Mouse (Mus musculus) limb, embryonic 14.5 days (tissue): ENCODE data around the gene Cd200r2. TPM values are rescaled to one million over a fixed set of nuclear protein-coding genes. Genes with fewer than 3 reads are reported as not detected.

Experiments used
- ATAC-seq: fragments of 200-750 bp; cut with Nextera tagmentation; 2 replicates; pipeline ENCODE4 v1.8.0; 2017; ENCODE audit warnings: low read depth, moderate number of reproducible peaks, moderate TSS enrichment; ENCODE audit not compliant: low FRiP score
- DNase-seq: peaks from one replicate; pipeline ENCODE4 v3.0.0-alpha.2; 2015; ENCODE audit warnings: low spot score
- H3K27ac ChIP-seq: fragments of 300-500 bp; sonication (generic); replicated peaks from 2 replicates; pipeline ENCODE4 v1.5.1; 2014; ENCODE audit warnings: low read depth, mild to moderate bottlenecking, low read length, moderate library complexity, mixed read lengths
- H3K27me3 ChIP-seq: fragments of 300-500 bp; sonication (generic); 2 replicates; pipeline ENCODE4 v1.6.1; 2014; ENCODE audit warnings: low read length, mixed read lengths; ENCODE audit not compliant: control insufficient read depth, insufficient read depth
- H3K36me3 ChIP-seq: fragments of 300-500 bp; sonication (generic); 2 replicates; pipeline ENCODE4 v1.6.1; 2014; ENCODE audit warnings: mild to moderate bottlenecking, low read length, moderate library complexity, mixed read lengths; ENCODE audit not compliant: control insufficient read depth, insufficient read depth
- H3K4me1 ChIP-seq: fragments of 300-500 bp; sonication (generic); 2 replicates; pipeline ENCODE4 v1.6.1; 2014; ENCODE audit warnings: antibody characterized with exemption, low read length, mixed read lengths; ENCODE audit not compliant: control insufficient read depth, insufficient read depth
- H3K4me2 ChIP-seq: fragments of 300-500 bp; sonication (generic); replicated peaks from 2 replicates; pipeline ENCODE4 v1.6.1; 2014; ENCODE audit warnings: low read depth, mild to moderate bottlenecking, low read length, moderate library complexity; ENCODE audit not compliant: severe bottlenecking
- H3K4me3 ChIP-seq: fragments of 300-500 bp; sonication (generic); replicated peaks from 2 replicates; pipeline ENCODE4 v1.5.1; 2014; ENCODE audit warnings: low read length
- H3K9ac ChIP-seq: fragments of 300-500 bp; sonication (generic); 2 replicates; pipeline ENCODE4 v1.6.1; 2014; ENCODE audit warnings: mild to moderate bottlenecking, low read depth, low read length, moderate library complexity; ENCODE audit not compliant: severe bottlenecking
- H3K9me3 ChIP-seq: fragments of 300-500 bp; sonication (generic); 2 replicates; pipeline ENCODE4 v1.6.1; 2016; ENCODE audit warnings: low read length; ENCODE audit not compliant: control insufficient read depth
- POLR2A ChIP-seq: fragments of 200-500 bp; IDR thresholded peaks from 2 replicates; pipeline ENCODE4 v1.8.0; 2012; ENCODE audit warnings: inconsistent platforms, mild to moderate bottlenecking, moderate library complexity, borderline replicate concordance; ENCODE audit not compliant: insufficient read depth, insufficient read length; ENCODE audit errors: extremely low read depth
- WGBS: fragments of 180-500 bp; shearing (Covaris S2); extraction: QIAGEN DNeasy Blood & Tissue Kit; methylation state at CpG from one replicate; pipeline ENCODE4 v1.1.7; 2014; 5-methylcytosine and 5-hydroxymethylcytosine counted together
- polyA plus RNA-seq, 2 experiments: library from polyadenylated mRNA; depleted of rRNA in 1 of 2; stranded (reverse) in 1 of 2; unstranded in 1 of 2; fragments of >200 nt; fragmentation: Nextera tagmentation in 1 of 2; extraction: Ambion mirVana in 1 of 2; gene quantifications; 2 replicates each; pipeline versions ENCODE4 v1.2.1 to v1.2.3; 2012 to 2014

Gene Cd200r2
- polyA plus RNA-seq, 2 experiments, result 0.03 TPM; not detected in 1

DNA sequence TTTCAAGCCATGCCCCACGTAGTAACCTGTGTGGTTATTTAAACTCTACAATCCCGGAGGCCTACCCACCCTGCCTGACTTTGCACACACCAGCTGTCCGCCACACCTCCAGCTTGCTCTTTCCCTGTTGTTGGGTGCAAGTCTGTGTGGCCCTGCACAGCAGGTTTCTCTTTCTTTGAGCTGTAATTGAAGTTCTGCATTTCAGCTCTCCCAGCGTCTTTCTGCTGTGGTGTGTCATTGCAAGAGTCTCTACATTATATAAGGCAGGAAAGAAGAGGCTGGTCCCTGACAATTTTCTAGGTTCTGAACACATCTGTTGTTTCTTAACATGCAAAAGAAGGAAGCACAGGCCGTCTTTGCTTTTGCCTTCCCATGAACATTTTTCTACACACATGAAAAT is 9.7 kb downstream of the Cd200r2 start:
- no peaks in the 10 kb centered on the region for H3K9me3 ChIP-seq
- no peak for TF ChIP-seq POLR2A
- H3K27ac ChIP-seq, result no peak overlapping the region
- H3K36me3 ChIP-seq, result no peaks in the 10 kb centered on the region
- H3K9ac ChIP-seq, result no peak overlapping the region
- DNase-seq (no peak), ATAC-seq (no peak)
- 63% methylated on average over 5 of the region's 5 CpGs for WGBS
- H3K4me3 ChIP-seq, result no peak overlapping the region
- no peaks in the 10 kb centered on the region for H3K4me1 ChIP-seq
- H3K4me2 ChIP-seq, result no peak overlapping the region
- no peaks in the 10 kb centered on the region for H3K27me3 ChIP-seq

DNA sequence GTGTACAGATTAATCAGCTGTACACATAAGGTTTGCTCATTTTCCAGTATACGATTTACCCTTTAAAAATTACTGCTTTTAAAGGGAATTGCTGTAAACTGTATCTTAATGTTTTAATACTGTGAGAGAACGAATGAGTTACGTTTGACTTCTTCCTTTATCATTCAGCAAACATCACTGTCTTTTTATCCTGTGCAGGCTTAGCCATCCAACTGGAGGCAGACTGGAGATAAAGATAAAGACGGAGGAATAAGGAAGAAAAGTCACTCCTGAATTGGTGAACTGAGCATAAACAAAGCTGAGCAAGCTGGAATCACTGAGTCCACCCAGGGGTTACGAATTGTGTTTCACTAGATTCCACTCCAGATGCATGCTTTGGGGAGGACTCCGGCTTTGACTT is 10.7 kb downstream of the Cd200r2 start:
- no peak overlapping the region for H3K27ac ChIP-seq
- TF ChIP-seq POLR2A, result no peak
- H3K27me3 ChIP-seq, result no peaks in the 10 kb centered on the region
- H3K4me2 ChIP-seq, result no peak overlapping the region
- H3K4me1 ChIP-seq, result no peaks in the 10 kb centered on the region
- H3K9me3 ChIP-seq, result no peaks in the 10 kb centered on the region
- DNase-seq (no peak), ATAC-seq (no peak)
- H3K9ac ChIP-seq, result no peak overlapping the region
- 87% methylated on average over 6 of the region's 6 CpGs for WGBS
- H3K36me3 ChIP-seq, result no peaks in the 10 kb centered on the region
- H3K4me3 ChIP-seq, result no peak overlapping the region

DNA sequence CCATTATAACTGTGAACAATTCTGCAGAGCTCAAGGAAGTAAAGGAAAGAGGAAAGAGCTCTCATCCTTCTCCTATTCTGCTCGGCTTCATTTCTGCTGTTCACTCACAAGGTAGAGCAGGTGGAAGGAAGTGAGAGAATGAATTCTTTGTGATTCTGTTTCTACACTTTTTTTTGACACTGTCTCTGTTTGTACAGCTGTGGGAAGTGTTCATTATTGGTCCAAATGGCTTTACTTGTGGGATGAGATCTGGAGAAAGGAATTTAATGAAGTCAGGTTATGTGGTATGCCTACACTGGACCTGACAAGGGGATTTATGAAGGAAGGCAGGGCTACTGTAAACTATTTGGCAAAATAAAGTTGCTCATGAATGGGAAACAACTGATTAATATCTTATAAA is 23.9 kb downstream of the Cd200r2 start:
- DNase-seq (no peak), ATAC-seq (0 out of 2 replicates have a peak, but pooled peaks have one; percentile 19)
- Histone ChIP-seq H3K9ac (no peak overlapping the region), H3K36me3 (no peaks in the 10 kb centered on the region), H3K4me3 (no peak overlapping the region), H3K27ac (no peak overlapping the region), H3K27me3 (no peaks in the 10 kb centered on the region), H3K9me3 (no peaks in the 10 kb centered on the region), H3K4me1 (no peaks in the 10 kb centered on the region), H3K4me2 (no peak overlapping the region)
- WGBS, result 67% methylated on average over 1 of the region's 1 CpGs
- TF ChIP-seq POLR2A, result no peak

DNA sequence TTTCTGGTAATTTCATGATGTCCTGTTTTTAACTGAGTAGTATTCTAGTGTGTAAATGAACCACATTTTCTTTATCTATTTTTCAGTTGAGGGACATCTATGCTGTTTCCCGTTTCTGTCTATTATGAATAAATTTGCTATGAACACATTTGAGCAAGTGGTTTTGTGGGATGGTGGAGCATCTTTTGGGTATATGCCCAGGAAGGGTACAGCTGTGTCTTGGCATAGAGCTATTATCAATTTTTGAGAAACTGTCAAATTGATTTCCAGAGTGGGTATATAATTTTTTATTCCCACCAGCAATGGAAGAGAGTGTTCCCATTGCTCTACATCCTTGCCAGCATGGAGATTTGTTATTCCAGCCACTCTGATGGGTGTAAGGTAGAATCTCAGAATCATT is 65.1 kb downstream of the Cd200r2 start:
- Histone ChIP-seq H3K4me2 (no peak overlapping the region), H3K4me3 (no peak overlapping the region), H3K4me1 (no peaks in the 10 kb centered on the region), H3K27me3 (no peaks in the 10 kb centered on the region), H3K9ac (no peak overlapping the region), H3K36me3 (no peaks in the 10 kb centered on the region), H3K27ac (no peak overlapping the region), H3K9me3 (no peaks in the 10 kb centered on the region)
- TF ChIP-seq POLR2A, result no peak
- DNase-seq, result no peak
- ATAC-seq, result no peak
- WGBS, result 87% methylated on average over 1 of the region's 1 CpGs

DNA sequence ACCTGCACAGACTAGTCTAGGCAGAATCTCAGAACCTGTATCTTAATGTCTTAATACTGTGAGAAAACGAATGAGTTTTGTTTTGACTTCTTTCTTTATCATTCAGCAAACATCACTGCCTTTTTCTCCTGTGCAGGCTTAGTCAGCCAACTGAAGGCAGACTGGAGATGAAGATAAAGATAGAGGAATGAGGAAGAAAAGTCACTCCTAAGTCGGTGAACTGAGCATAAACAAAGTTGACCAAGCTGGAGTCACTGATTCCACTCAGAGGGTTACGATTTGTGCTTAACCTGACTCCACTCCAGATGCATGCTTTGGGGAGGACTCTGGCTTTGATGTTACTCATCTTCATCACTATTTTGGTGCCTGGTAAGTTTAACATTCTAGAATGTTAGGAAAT is 76.6 kb downstream of the Cd200r2 start, which contains the start of gene Cd200r3:
TSS of gene Cd200r3 (plus strand) at position 211 of the 400 bp plus-strand sequence.
- H3K27me3 ChIP-seq, result no peaks in the 10 kb centered on the region

More for the DNA sequence above, 76.6 kb downstream of the Cd200r2 start, which contains the start of gene Cd200r3:
- 72% methylated on average over 3 of the region's 3 CpGs for WGBS
- TF ChIP-seq POLR2A, result no peak
- H3K9ac ChIP-seq, result no peak within 1 kb of the TSS
- DNase-seq (no peak), ATAC-seq (no peak)
- H3K27ac ChIP-seq, result no peak within 1 kb of the TSS
- H3K9me3 ChIP-seq, result no peaks in the 10 kb centered on the region
- H3K4me3 ChIP-seq, result no peak within 1 kb of the TSS
- H3K4me2 ChIP-seq, result no peak within 1 kb of the TSS
- no peaks in the 10 kb centered on the region for H3K4me1 ChIP-seq
- no peaks in the 10 kb centered on the region for H3K36me3 ChIP-seq
